Mouse (Mus musculus): ENCODE data around the gene Rps16. TPM values are rescaled to one million over a fixed set of nuclear protein-coding genes. Genes with fewer than 3 reads are reported as not detected.

The Rps16 gene
- polyA plus RNA-seq, 1 experiment from 2014 or later, result 746 TPM

DNA sequence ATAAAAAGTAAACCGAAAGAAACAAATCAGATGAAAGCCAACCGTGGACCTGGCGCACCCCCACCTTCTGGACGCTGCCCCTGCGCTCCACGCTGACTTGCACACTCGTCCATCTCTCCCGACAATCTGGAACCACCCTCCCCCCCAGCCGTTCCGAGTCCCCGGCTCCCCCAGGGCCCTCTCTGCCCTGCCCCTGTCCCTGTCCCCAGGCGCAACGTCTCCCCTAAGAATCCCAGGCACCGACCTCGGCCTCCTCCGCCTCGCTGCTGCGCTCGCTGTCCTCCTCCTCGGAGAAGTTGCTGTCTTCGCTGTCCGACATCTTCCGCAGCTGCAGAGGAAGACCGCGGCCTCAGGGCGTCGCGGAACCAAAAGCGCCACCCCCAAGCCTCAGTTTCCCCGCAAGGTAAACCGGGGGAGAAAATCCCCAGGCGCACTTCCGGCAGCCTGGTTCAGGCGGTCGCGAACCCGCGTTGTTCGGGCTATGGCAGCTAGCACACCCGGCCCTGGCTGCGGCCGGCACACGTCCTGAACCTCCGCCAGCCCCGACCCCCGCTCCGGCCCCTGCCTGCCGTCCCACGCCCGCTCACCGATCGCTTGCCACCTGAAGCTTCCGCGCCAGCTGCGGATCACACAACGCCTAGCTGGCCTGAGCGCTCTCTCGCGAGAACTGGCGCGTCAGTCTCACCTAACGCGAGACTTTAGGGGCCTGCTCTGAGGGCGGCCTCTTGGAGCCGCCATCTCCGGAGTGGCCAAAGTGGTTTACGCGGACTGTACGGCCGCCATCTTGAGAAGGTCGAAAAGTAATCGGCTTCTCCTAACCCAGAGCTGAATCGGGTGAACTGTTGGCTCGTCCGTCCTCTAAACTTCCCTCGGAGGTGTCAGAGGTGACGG, 12.1 kb upstream of the Rps16 start, which contains the start of gene Supt5:
Supt5 (minus strand) TSS at position 639 of the 891 bp plus-strand sequence.
- H3K4me3 ChIP-seq (ENCODE audit: low read depth, low read length), result peak within 1 kb of the TSS; percentile 96
- H3K36me3 ChIP-seq (ENCODE audit: control insufficient read depth, insufficient read depth, low read length), result no peaks in the 10 kb centered on the region
- H3K4me1 ChIP-seq (replicated peaks; ENCODE audit: control insufficient read depth, insufficient read depth, low read length), result no peaks in the 10 kb centered on the region
- DNase-seq (ENCODE audit: low spot score), result peak; percentile 98
- no peaks in the 10 kb centered on the region for H3K27me3 ChIP-seq (ENCODE audit: control insufficient read depth, insufficient read depth, low read length)
- peak within 1 kb of the TSS; percentile 96 for H3K9ac ChIP-seq (ENCODE audit: low read depth, low read length)
- H3K4me2 ChIP-seq (replicated peaks; ENCODE audit: low read depth, low read length), result peak within 1 kb of the TSS; percentile 83
- peak; percentile 99 for ATAC-seq (ENCODE audit: low FRiP score)
- WGBS, result under 1% methylated on average over 75 of the region's 77 CpGs
- H3K9me3 ChIP-seq (ENCODE audit: control insufficient read depth, low read length), result no peaks in the 10 kb centered on the region
- H3K27ac ChIP-seq (ENCODE audit: low read depth, low read length), result peak within 1 kb of the TSS; percentile 43

DNA sequence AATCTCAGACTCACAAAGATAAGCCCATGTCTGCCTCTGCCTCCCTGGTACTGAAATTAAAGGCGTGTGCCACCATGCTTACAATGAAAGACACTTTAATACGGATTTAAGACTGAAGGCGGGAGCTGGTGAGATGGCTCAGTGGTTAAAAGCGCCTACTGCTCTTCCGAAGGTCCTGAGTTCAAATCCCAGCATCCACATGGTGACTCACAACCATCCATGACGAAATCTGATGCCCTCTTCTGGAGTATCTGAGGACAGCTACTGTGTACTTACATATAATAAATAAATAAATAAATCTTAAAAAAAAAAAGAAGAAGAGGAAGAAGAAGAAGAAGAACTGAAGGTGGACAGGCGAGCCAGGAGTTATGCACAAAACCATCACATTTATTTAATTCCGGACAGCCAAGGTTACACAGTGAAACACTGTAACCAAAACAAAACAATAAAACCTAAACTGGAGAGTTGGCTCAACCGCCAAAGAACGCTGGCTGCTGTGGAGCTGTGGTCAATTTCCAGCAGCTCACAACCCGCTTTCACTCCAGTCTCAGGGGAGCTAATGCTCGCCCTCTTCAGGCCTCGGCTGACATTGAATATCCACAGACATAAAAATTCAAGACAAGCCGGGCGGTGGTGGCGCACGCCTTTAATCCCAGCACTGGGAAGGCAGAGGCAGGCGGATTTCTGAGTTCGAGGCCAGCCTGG, 11.1 kb upstream of the Rps16 start:
- 80% methylated on average over 19 of the region's 19 CpGs for WGBS
- ATAC-seq (ENCODE audit: low FRiP score), result peak; percentile 19; the same call in 1 of the 2 replicates
- no peak overlapping the region for H3K27ac ChIP-seq (ENCODE audit: low read depth, low read length)

DNA sequence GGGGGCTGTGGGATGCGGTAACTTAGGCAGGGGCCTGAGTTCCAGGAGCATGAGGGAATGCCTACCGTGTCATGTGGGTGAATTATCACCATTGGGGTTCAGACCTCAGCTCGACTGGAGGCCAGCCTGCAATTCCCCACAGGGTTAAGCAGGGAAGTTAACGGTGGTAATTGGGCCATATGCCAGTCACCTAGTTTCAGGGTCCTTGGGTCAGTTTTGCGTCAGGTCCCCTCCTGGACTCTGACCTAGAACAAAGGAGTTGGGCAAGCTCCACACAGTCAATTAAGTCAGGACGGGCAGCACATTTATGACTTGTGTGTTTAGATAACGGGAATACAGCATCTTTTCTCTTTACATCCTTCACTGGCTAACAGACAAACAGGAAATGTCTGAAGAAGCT, 9.1 kb upstream of the Rps16 start:
- Histone ChIP-seq H3K4me3 (ENCODE audit: low read depth, low read length) (no peak overlapping the region), H3K27ac (ENCODE audit: low read depth, low read length) (no peak overlapping the region), H3K4me1 (replicated peaks; ENCODE audit: control insufficient read depth, insufficient read depth, low read length) (no peaks in the 10 kb centered on the region), H3K27me3 (ENCODE audit: control insufficient read depth, insufficient read depth, low read length) (no peaks in the 10 kb centered on the region), H3K4me2 (replicated peaks; ENCODE audit: low read depth, low read length) (no peak overlapping the region), H3K9me3 (ENCODE audit: control insufficient read depth, low read length) (no peaks in the 10 kb centered on the region), H3K9ac (ENCODE audit: low read depth, low read length) (no peak overlapping the region), H3K36me3 (ENCODE audit: control insufficient read depth, insufficient read depth, low read length) (no peaks in the 10 kb centered on the region)
- WGBS, result 51% methylated on average over 7 of the region's 7 CpGs
- ATAC-seq (ENCODE audit: low FRiP score), result no peak
- no peak for DNase-seq (ENCODE audit: low spot score)

More for the DNA sequence above, 11.1 kb upstream of the Rps16 start:
- H3K9ac ChIP-seq (ENCODE audit: low read depth, low read length), result peak overlapping the region; percentile 34; the same call in 1 of the 2 replicates
- peak; percentile 46 for DNase-seq (ENCODE audit: low spot score)
- peak overlapping the region; percentile 96 for H3K4me3 ChIP-seq (ENCODE audit: low read depth, low read length)
- no peaks in the 10 kb centered on the region for H3K4me1 ChIP-seq (replicated peaks; ENCODE audit: control insufficient read depth, insufficient read depth, low read length)
- no peaks in the 10 kb centered on the region for H3K27me3 ChIP-seq (ENCODE audit: control insufficient read depth, insufficient read depth, low read length)
- H3K9me3 ChIP-seq (ENCODE audit: control insufficient read depth, low read length), result no peaks in the 10 kb centered on the region
- no peaks in the 10 kb centered on the region for H3K36me3 ChIP-seq (ENCODE audit: control insufficient read depth, insufficient read depth, low read length)
- H3K4me2 ChIP-seq (replicated peaks; ENCODE audit: low read depth, low read length), result peak overlapping the region; percentile 46; the same call in 1 of the 2 replicates

DNA sequence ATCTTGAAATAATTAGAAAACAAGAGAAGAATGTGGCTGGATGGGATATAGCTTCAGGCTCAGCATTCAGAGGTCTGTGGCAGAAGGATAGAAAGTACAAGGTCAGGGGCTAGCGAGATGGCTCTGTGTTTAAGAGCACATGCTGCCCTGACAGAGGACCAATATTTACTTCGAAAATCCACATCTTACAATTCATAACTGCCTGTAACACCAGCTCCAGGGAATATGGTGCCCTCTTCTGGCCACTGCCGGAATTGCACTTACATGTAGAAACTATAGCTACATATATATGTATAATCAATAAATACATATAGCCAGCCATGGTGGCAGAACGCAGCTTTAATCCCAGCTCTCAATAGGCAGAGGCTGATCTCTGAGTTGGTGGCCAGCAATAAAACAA, 5.8 kb upstream of the Rps16 start:
- 10% methylated on average over 4 of the region's 4 CpGs for WGBS
- Histone ChIP-seq H3K36me3 (ENCODE audit: control insufficient read depth, insufficient read depth, low read length) (no peaks in the 10 kb centered on the region), H3K4me2 (replicated peaks; ENCODE audit: low read depth, low read length) (no peak overlapping the region), H3K27ac (ENCODE audit: low read depth, low read length) (no peak overlapping the region), H3K9me3 (ENCODE audit: control insufficient read depth, low read length) (no peaks in the 10 kb centered on the region), H3K9ac (ENCODE audit: low read depth, low read length) (no peak overlapping the region), H3K4me1 (replicated peaks; ENCODE audit: control insufficient read depth, insufficient read depth, low read length) (no peaks in the 10 kb centered on the region; the same call in 1 of the 2 replicates), H3K27me3 (ENCODE audit: control insufficient read depth, insufficient read depth, low read length) (no peaks in the 10 kb centered on the region), H3K4me3 (ENCODE audit: low read depth, low read length) (no peak overlapping the region)
- DNase-seq (ENCODE audit: low spot score), result peak; percentile 87
- ATAC-seq (ENCODE audit: low FRiP score), result no peak

DNA sequence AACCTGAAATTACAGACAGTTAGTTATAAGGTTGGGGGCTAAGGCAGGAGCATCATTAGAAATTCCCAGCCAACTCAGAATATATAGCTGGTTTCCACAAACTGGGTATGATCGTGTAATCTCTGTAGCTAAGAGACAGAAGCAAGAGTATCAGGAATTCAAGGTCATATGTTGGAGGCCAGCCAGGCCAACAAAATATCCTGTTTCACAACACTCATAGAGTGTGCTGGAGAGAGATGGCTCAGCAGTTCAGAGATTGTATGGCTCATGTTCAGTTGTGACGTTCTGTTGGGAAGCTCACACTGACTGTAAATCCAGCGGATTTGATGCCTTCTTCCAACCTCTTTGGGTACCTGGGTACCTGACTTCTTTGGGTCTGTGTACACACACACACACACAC, 2.7 kb upstream of the Rps16 start:
- no peaks in the 10 kb centered on the region for H3K27me3 ChIP-seq (ENCODE audit: control insufficient read depth, insufficient read depth, low read length)
- H3K27ac ChIP-seq (ENCODE audit: low read depth, low read length), result no peak overlapping the region
- H3K9ac ChIP-seq (ENCODE audit: low read depth, low read length), result no peak overlapping the region
- no peak overlapping the region for H3K4me3 ChIP-seq (ENCODE audit: low read depth, low read length)
- H3K4me1 ChIP-seq (replicated peaks; ENCODE audit: control insufficient read depth, insufficient read depth, low read length), result peaks cover 3% of the 10 kb centered on the region; the same call in 1 of the 2 replicates
- H3K9me3 ChIP-seq (ENCODE audit: control insufficient read depth, low read length), result no peaks in the 10 kb centered on the region
- no peak for DNase-seq (ENCODE audit: low spot score)
- 85% methylated on average over 3 of the region's 3 CpGs for WGBS
- H3K36me3 ChIP-seq (ENCODE audit: control insufficient read depth, insufficient read depth, low read length), result no peaks in the 10 kb centered on the region
- no peak overlapping the region for H3K4me2 ChIP-seq (replicated peaks; ENCODE audit: low read depth, low read length)
- no peak for ATAC-seq (ENCODE audit: low FRiP score)

DNA sequence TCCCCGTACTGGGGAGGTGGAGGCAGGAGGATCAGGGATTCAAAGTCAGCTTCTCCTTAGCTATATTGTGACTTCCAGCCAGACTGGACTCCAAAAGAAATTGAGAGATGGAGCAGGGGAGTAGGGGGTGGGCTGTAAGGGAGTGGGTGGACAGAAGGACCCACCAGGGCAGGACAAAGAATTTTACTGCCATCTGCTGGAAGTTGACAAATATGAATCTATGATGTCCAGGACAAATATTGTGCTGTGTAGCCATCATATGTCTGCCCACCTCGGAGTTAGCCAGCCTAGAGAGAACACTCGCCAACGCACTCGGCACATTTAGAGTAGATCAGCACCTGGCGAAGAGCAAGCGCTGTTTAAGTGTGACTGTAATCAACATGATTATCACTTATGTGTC, 1.9 kb upstream of the Rps16 start:
- Histone ChIP-seq H3K27ac (ENCODE audit: low read depth, low read length) (no peak overlapping the region), H3K27me3 (ENCODE audit: control insufficient read depth, insufficient read depth, low read length) (no peaks in the 10 kb centered on the region), H3K4me1 (replicated peaks; ENCODE audit: control insufficient read depth, insufficient read depth, low read length) (peaks cover 3% of the 10 kb centered on the region; the same call in 1 of the 2 replicates), H3K4me2 (replicated peaks; ENCODE audit: low read depth, low read length) (no peak overlapping the region), H3K36me3 (ENCODE audit: control insufficient read depth, insufficient read depth, low read length) (peaks cover 7% of the 10 kb centered on the region; the same call in 1 of the 2 replicates), H3K9me3 (ENCODE audit: control insufficient read depth, low read length) (no peaks in the 10 kb centered on the region), H3K9ac (ENCODE audit: low read depth, low read length) (no peak overlapping the region), H3K4me3 (ENCODE audit: low read depth, low read length) (no peak overlapping the region)
- 88% methylated on average over 7 of the region's 7 CpGs for WGBS
- no peak for ATAC-seq (ENCODE audit: low FRiP score)
- DNase-seq (ENCODE audit: low spot score), result no peak

DNA sequence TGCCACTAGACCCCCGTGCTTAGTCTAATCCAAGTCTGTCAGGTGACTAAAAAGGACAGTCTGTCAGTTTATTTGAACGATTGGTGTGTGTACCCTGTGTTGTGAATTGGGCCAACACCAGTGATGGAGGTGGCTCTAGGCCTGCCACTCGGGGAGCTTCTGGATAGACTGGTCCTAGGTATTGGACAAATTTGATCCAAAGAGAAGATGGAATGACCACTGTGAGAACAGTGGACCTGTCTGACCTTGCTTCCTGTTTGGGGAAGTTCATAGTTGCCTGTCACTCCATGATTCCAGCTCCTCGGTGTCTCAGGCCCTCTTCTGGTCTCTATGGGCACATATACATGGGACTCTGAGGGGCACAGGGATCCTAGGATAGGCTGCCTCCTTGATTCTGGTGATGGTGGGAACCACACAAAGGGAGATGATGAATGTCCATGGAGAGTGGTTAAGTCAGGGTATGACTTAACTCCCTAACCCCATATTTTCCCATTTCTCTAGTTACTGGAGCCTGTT, 1.3 kb downstream of the Rps16 start:
- Histone ChIP-seq H3K27me3 (ENCODE audit: control insufficient read depth, insufficient read depth, low read length) (no peaks in the 10 kb centered on the region), H3K4me2 (replicated peaks; ENCODE audit: low read depth, low read length) (peak overlapping the region; percentile 91), H3K9ac (ENCODE audit: low read depth, low read length) (peak overlapping the region; percentile 95), H3K4me1 (replicated peaks; ENCODE audit: control insufficient read depth, insufficient read depth, low read length) (peaks cover 3% of the 10 kb centered on the region; the same call in 1 of the 2 replicates), H3K27ac (ENCODE audit: low read depth, low read length) (no peak overlapping the region), H3K36me3 (ENCODE audit: control insufficient read depth, insufficient read depth, low read length) (peaks cover 12% of the 10 kb centered on the region), H3K4me3 (ENCODE audit: low read depth, low read length) (peak overlapping the region; percentile 64), H3K9me3 (ENCODE audit: control insufficient read depth, low read length) (no peaks in the 10 kb centered on the region)
- WGBS, result 50% methylated on average over 4 of the region's 4 CpGs
- ATAC-seq (ENCODE audit: low FRiP score), result no peak
- DNase-seq (ENCODE audit: low spot score), result no peak

DNA sequence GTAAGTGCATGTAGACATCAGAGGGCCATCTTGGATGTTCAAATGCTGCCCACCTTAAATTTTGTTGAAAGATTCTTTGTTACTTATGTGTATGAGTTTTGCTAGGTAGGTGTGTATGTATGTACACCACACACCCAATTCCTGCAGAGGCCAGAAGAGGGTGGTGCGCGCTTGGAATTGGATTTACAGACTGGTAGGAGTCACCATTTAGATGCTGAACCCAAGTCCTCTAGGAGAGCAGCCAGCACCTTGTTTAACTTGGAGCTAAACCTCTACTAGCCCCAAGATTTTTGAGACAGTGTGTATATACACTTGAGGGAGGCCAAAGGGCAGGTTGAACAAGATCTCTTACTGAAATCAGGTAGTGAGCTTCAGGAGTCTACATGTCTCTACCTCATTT, 2.8 kb downstream of the Rps16 start:
- H3K4me3 ChIP-seq (ENCODE audit: low read depth, low read length), result no peak overlapping the region

More for the DNA sequence above, 2.8 kb downstream of the Rps16 start:
- Histone ChIP-seq H3K9me3 (ENCODE audit: control insufficient read depth, low read length) (no peaks in the 10 kb centered on the region), H3K9ac (ENCODE audit: low read depth, low read length) (no peak overlapping the region), H3K36me3 (ENCODE audit: control insufficient read depth, insufficient read depth, low read length) (peaks cover 12% of the 10 kb centered on the region), H3K27ac (ENCODE audit: low read depth, low read length) (no peak overlapping the region), H3K4me2 (replicated peaks; ENCODE audit: low read depth, low read length) (no peak overlapping the region), H3K4me1 (replicated peaks; ENCODE audit: control insufficient read depth, insufficient read depth, low read length) (peaks cover 5% of the 10 kb centered on the region; the same call in 1 of the 2 replicates), H3K27me3 (ENCODE audit: control insufficient read depth, insufficient read depth, low read length) (no peaks in the 10 kb centered on the region)
- ATAC-seq (ENCODE audit: low FRiP score), result no peak
- whole genome bisulfite sequencing, result 94% methylated on average over 2 of the region's 2 CpGs
- DNase-seq (ENCODE audit: low spot score), result no peak
